Mouse (Mus musculus) hindbrain, embryonic 10.5 days (tissue): ENCODE measurements around the gene Otub1. TPM values are rescaled to one million over a fixed set of nuclear protein-coding genes. Genes with fewer than 3 reads are reported as not detected.

Experiments used
- DNase-seq: peaks from one replicate; pipeline ENCODE4 v3.0.0-alpha.2; 2017; ENCODE audit warnings: low spot score
- H3K27ac ChIP-seq: fragments of 300-500 bp; sonication (generic); 2 replicates; pipeline ENCODE4 v1.5.1; 2016; ENCODE audit warnings: mild to moderate bottlenecking, moderate library complexity
- H3K27me3 ChIP-seq: fragments of 300-500 bp; sonication (generic); 2 replicates; pipeline ENCODE4 v1.6.1; 2016; ENCODE audit warnings: mild to moderate bottlenecking; ENCODE audit not compliant: poor library complexity, insufficient read depth, severe bottlenecking
- H3K36me3 ChIP-seq: fragments of 300-500 bp; sonication (generic); 2 replicates; pipeline ENCODE4 v1.6.1; 2016; ENCODE audit warnings: mild to moderate bottlenecking, moderate library complexity
- H3K4me1 ChIP-seq: fragments of 300-500 bp; sonication (generic); replicated peaks from 2 replicates; pipeline ENCODE4 v1.6.1; 2016; ENCODE audit warnings: mild to moderate bottlenecking
- H3K4me3 ChIP-seq: fragments of 300-500 bp; sonication (generic); 2 replicates; pipeline ENCODE4 v1.5.1; 2016; ENCODE audit warnings: mild to moderate bottlenecking, moderate library complexity
- H3K9me3 ChIP-seq: fragments of 300-500 bp; sonication (generic); 2 replicates; pipeline ENCODE4 v1.6.1; 2016; ENCODE audit warnings: mild to moderate bottlenecking, moderate library complexity
- WGBS: fragments of 180-500 bp; shearing (Covaris S2); methylation state at CpG from one replicate; pipeline ENCODE4 v1.1.7; 2016; 5-methylcytosine and 5-hydroxymethylcytosine counted together
- polyA plus RNA-seq: library from polyadenylated mRNA; unstranded; fragments of >200 nt; fragmentation: Nextera tagmentation; extraction: Ambion mirVana; gene quantifications from 2 replicates; pipeline ENCODE4 v1.2.1, GENCODE M21; 2016

Gene Otub1
- polyA plus RNA-seq, 1 experiment from 2014 or later: 309 TPM

GRCm38 (mm10) chr19:7224253-7224652, 18.1 kb upstream of the Otub1 start:
- Histone ChIP-seq H3K27me3 (no peaks in the 10 kb centered on the region), H3K36me3 (peaks cover 43% of the 10 kb centered on the region), H3K4me1 (no peaks in the 10 kb centered on the region), H3K4me3 (no peak overlapping the region), H3K9me3 (peaks cover 12% of the 10 kb centered on the region), H3K27ac (no peak overlapping the region)
- WGBS: 92% methylated on average over 3 of the region's 3 CpGs
- no peak for DNase-seq

GRCm38 (mm10) chr19:7223488-7223887, 17.4 kb upstream of the Otub1 start:
- DNase-seq: no peak
- H3K27ac ChIP-seq: no peak overlapping the region

GRCm38 (mm10) chr19:7222196-7222595, 16.1 kb upstream of the Otub1 start:
- no peak overlapping the region for H3K4me3 ChIP-seq
- H3K36me3 ChIP-seq: peaks cover 23% of the 10 kb centered on the region
- DNase-seq: no peak
- WGBS: 85% methylated on average over 6 of the region's 6 CpGs
- H3K4me1 ChIP-seq: peaks cover 11% of the 10 kb centered on the region
- no peaks in the 10 kb centered on the region for H3K27me3 ChIP-seq
- no peak overlapping the region for H3K27ac ChIP-seq
- peaks cover 12% of the 10 kb centered on the region for H3K9me3 ChIP-seq

More at GRCm38 (mm10) chr19:7223488-7223887, 17.4 kb upstream of the Otub1 start:
- no peaks in the 10 kb centered on the region for H3K27me3 ChIP-seq
- H3K36me3 ChIP-seq: peaks cover 35% of the 10 kb centered on the region
- H3K4me3 ChIP-seq: no peak overlapping the region
- peaks cover 12% of the 10 kb centered on the region for H3K9me3 ChIP-seq
- H3K4me1 ChIP-seq: peaks cover 3% of the 10 kb centered on the region

GRCm38 (mm10) chr19:7218753-7219152, 12.6 kb upstream of the Otub1 start:
- 97% methylated on average over 5 of the region's 5 CpGs for WGBS
- Histone ChIP-seq H3K36me3 (peaks cover 25% of the 10 kb centered on the region), H3K27ac (no peak overlapping the region), H3K4me3 (no peak overlapping the region), H3K4me1 (peaks cover 30% of the 10 kb centered on the region), H3K27me3 (no peaks in the 10 kb centered on the region), H3K9me3 (peaks cover 12% of the 10 kb centered on the region)
- no peak for DNase-seq

GRCm38 (mm10) chr19:7217926-7218267, 11.8 kb upstream of the Otub1 start:
- peaks cover 12% of the 10 kb centered on the region for H3K9me3 ChIP-seq
- peaks cover 30% of the 10 kb centered on the region for H3K4me1 ChIP-seq
- peaks cover 33% of the 10 kb centered on the region for H3K36me3 ChIP-seq
- DNase-seq: no peak
- H3K4me3 ChIP-seq: peak overlapping the region; percentile 89
- peak overlapping the region; percentile 95 for H3K27ac ChIP-seq
- H3K27me3 ChIP-seq: no peaks in the 10 kb centered on the region
- WGBS: 14% methylated on average over 6 of the region's 6 CpGs

GRCm38 (mm10) chr19:7217162-7217925, 11.2 kb upstream of the Otub1 start, which contains the start of gene Cox8a:
Gene Cox8a, minus strand, starts transcription at chr19:7217616.
- Histone ChIP-seq H3K36me3 (peaks cover 37% of the 10 kb centered on the region), H3K27me3 (no peaks in the 10 kb centered on the region), H3K4me3 (peak within 1 kb of the TSS; percentile 89), H3K27ac (peak within 1 kb of the TSS; percentile 95), H3K4me1 (peaks cover 30% of the 10 kb centered on the region), H3K9me3 (peaks cover 10% of the 10 kb centered on the region)
- WGBS: under 1% methylated on average over 50 of the region's 50 CpGs
- DNase-seq: peak; percentile 98

- peaks cover 55% of the 10 kb centered on the region for H3K36me3 ChIP-seq
- peaks cover 30% of the 10 kb centered on the region for H3K4me1 ChIP-seq
- H3K4me3 ChIP-seq: no peak overlapping the region
- WGBS: 88% methylated on average over 5 of the region's 5 CpGs
- no peak for DNase-seq
- no peaks in the 10 kb centered on the region for H3K9me3 ChIP-seq
- no peaks in the 10 kb centered on the region for H3K27me3 ChIP-seq
- no peak overlapping the region for H3K27ac ChIP-seq
Observed at GRCm38 (mm10) chr19:7214484-7214883, 8.4 kb upstream of the Otub1 start.

GRCm38 (mm10) chr19:7213010-7213409, 6.9 kb upstream of the Otub1 start:
- H3K4me3 ChIP-seq: no peak overlapping the region
- H3K36me3 ChIP-seq: peaks cover 55% of the 10 kb centered on the region
- 93% methylated on average over 3 of the region's 3 CpGs for WGBS
- peaks cover 22% of the 10 kb centered on the region for H3K4me1 ChIP-seq
- no peak for DNase-seq
- H3K27ac ChIP-seq: no peak overlapping the region
- H3K27me3 ChIP-seq: no peaks in the 10 kb centered on the region
- no peaks in the 10 kb centered on the region for H3K9me3 ChIP-seq

- Histone ChIP-seq H3K27me3 (no peaks in the 10 kb centered on the region), H3K4me1 (peaks cover 19% of the 10 kb centered on the region), H3K9me3 (no peaks in the 10 kb centered on the region), H3K27ac (no peak overlapping the region), H3K4me3 (no peak overlapping the region), H3K36me3 (peaks cover 55% of the 10 kb centered on the region)
- no peak for DNase-seq
- WGBS: 82% methylated on average over 1 of the region's 1 CpGs
Observed at GRCm38 (mm10) chr19:7212216-7212615, 6.1 kb upstream of the Otub1 start.

- H3K27me3 ChIP-seq: no peaks in the 10 kb centered on the region
- H3K4me1 ChIP-seq: peaks cover 20% of the 10 kb centered on the region
- peaks cover 43% of the 10 kb centered on the region for H3K36me3 ChIP-seq
- H3K9me3 ChIP-seq: no peaks in the 10 kb centered on the region
- DNase-seq: no peak
- H3K4me3 ChIP-seq: no peak overlapping the region
- WGBS: 92% methylated on average over 7 of the region's 7 CpGs
- no peak overlapping the region for H3K27ac ChIP-seq
Observed at GRCm38 (mm10) chr19:7209907-7210646, 4.0 kb upstream of the Otub1 start.

- no peaks in the 10 kb centered on the region for H3K9me3 ChIP-seq
- 40% methylated on average over 7 of the region's 7 CpGs for WGBS
- no peak for DNase-seq
- H3K27me3 ChIP-seq: no peaks in the 10 kb centered on the region
- peak overlapping the region; percentile 83 for H3K4me3 ChIP-seq
- peaks cover 43% of the 10 kb centered on the region for H3K36me3 ChIP-seq
- peaks cover 35% of the 10 kb centered on the region for H3K4me1 ChIP-seq
- H3K27ac ChIP-seq: peak overlapping the region; percentile 99
Observed at GRCm38 (mm10) chr19:7205326-7205725, 790 bp downstream of the Otub1 start.

- Histone ChIP-seq H3K36me3 (peaks cover 46% of the 10 kb centered on the region), H3K27me3 (no peaks in the 10 kb centered on the region), H3K4me3 (peak overlapping the region; percentile 83), H3K9me3 (no peaks in the 10 kb centered on the region), H3K4me1 (peaks cover 35% of the 10 kb centered on the region), H3K27ac (peak overlapping the region; percentile 99; the same call in 1 of the 2 replicates)
- 77% methylated on average over 2 of the region's 2 CpGs for WGBS
- DNase-seq: no peak
Observed at GRCm38 (mm10) chr19:7204898-7205297, 1.2 kb downstream of the Otub1 start.

GRCm38 (mm10) chr19:7200427-7200826, 5.7 kb downstream of the Otub1 start:
- Histone ChIP-seq H3K36me3 (peaks cover 74% of the 10 kb centered on the region), H3K27me3 (no peaks in the 10 kb centered on the region; the same call in 1 of the 2 replicates), H3K9me3 (no peaks in the 10 kb centered on the region), H3K4me3 (no peak overlapping the region), H3K27ac (no peak overlapping the region), H3K4me1 (peaks cover 50% of the 10 kb centered on the region)
- 70% methylated on average over 1 of the region's 1 CpGs for WGBS
- DNase-seq: no peak
